Mouse (Mus musculus): ENCODE data around the gene Lrrk1.

Lrrk1 gene

GRCm38 (mm10) chr7:66296921-66297655, 91.1 kb downstream of the Lrrk1 start:
- DNase-seq: no peak

DNA sequence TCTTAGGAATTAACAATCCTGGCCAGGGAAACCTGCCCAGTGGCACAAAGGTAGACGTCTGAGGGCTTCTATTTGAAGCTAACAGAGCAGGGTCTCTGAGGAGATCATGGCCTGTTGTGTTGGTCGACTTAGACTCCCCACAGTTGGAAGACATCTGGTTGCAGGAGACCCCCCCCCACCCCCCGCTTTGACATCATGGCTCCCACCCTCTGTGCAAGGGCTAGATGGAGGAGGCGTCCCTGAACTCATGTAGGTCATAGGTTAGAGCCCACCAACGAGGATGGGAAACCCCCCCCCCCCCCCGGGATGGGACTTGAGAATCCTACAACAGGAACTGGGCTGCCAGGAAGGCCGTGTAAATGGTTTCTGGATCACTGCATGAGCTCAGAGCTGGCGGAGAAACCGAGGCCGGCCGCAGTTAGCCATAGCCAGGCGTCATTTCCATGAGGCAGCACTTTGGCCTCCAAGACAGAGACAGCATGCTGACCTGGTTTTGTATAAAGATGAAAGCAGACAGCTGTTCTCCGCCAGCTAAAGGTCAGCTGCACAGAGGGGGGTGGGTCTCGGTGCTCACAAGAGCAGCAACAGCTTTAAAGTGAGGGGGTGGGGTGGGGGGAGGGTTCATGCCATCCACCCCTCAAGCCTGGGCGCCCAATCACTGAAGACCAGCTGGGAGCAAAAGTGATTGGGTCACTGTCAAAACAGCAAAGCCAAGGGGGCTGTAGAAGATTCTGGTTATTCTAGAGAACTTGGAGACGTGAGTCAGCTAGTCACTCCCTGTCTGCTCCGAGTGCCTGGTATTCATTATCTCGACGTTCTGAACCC, 95.4 kb downstream of the Lrrk1 start:
- DNase-seq: no peak

- DNase-seq: no peak
Measured at GRCm38 (mm10) chr7:66292010-66292409, 96.1 kb downstream of the Lrrk1 start.

- no peak for DNase-seq
Measured at GRCm38 (mm10) chr7:66282984-66283612, 105.1 kb downstream of the Lrrk1 start.

- DNase-seq: no peak
Measured at GRCm38 (mm10) chr7:66282265-66282664, 105.9 kb downstream of the Lrrk1 start.

DNA sequence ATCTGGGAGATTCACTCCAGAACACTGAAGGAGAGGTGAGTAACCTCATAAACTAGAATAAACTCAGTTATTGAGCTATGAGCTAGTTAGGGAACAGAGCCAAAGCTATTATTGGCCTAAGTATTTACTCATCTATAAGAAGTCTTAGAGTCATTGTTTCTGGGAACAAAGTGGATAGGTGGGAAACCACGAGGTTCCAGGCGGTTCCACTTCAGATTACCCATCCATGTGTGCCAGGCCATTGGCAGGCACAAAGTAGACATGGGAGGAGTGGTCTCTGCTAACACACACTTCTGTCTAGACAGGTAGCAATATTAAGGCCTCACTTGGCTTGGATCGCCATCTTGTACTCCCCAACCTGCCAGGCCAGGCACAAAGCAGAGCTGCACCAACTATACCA, 110.1 kb downstream of the Lrrk1 start:
- DNase-seq: no peak

DNA sequence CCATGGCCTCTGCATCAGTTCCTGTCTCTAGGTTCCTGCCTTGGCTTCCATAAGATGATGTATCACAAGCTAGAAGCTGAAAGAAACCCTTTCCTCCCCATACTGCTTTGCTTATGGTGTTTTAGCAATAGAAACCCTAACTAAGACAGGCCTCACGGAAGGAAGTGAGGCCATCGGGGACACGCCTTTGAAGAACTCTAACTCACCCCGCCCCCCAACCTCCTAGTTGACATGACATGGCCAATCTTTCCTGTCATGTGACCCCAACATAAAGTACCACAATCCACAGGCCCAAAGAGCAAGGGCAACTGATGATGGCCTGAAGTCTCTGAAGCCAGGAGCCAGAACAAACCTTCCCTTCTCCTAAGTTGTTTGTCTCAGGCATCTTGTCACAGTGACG, 114.7 kb downstream of the Lrrk1 start:
- no peak for DNase-seq

GRCm38 (mm10) chr7:66271226-66271625, 116.9 kb downstream of the Lrrk1 start:
- DNase-seq: no peak

- DNase-seq: no peak
Measured at GRCm38 (mm10) chr7:66266942-66267850, 121.0 kb downstream of the Lrrk1 start.

DNA sequence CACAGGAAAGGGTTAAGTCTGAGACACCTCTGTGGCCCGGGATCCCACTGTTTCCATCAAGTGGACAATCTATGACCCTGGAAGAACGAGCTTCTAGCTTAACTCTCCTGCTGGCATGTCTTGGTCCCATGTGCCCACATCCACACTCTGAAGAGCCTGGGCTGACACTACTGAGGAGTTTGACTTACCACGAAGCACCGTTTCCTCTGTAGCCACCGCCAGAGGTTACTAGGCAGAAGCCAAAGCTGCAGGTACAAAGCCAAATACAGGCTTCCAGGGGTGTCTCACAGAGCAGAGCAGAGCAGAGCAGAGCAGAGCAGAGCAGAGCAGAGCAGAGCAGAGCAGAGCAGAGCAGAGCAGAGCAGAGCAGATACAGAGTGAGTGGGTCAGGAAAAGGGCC, 124.7 kb downstream of the Lrrk1 start:
- no peak for DNase-seq

- no peak for DNase-seq
Measured at GRCm38 (mm10) chr7:66262570-66263156, 125.5 kb downstream of the Lrrk1 start.

GRCm38 (mm10) chr7:66260763-66261390, 127.3 kb downstream of the Lrrk1 start:
- peak; percentile 72 to 81 for DNase-seq

GRCm38 (mm10) chr7:66260295-66260694, 127.9 kb downstream of the Lrrk1 start:
- peak; percentile 61 to 68 for DNase-seq

GRCm38 (mm10) chr7:66259436-66260206, 128.5 kb downstream of the Lrrk1 start:
- no peak for DNase-seq

DNA sequence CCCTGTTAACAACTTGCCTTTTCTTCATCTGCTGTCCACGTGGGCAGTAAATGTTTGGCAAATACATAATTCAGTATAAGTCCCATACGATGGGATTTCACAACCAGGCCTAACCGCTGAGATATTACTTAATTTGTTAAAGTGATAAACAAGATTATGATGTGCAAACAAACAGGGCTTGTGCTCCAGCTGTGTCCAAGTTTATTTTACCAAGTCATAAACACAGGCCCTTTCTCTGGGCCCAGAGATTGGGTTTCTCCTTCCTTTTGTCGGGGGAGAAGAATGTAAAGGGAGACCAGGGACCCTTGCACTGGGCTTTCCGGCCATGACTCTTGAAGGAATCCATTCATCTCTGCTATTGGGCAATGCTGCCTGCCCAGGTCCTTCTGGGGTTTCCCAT, 129.2 kb downstream of the Lrrk1 start:
- DNase-seq: no peak

DNA sequence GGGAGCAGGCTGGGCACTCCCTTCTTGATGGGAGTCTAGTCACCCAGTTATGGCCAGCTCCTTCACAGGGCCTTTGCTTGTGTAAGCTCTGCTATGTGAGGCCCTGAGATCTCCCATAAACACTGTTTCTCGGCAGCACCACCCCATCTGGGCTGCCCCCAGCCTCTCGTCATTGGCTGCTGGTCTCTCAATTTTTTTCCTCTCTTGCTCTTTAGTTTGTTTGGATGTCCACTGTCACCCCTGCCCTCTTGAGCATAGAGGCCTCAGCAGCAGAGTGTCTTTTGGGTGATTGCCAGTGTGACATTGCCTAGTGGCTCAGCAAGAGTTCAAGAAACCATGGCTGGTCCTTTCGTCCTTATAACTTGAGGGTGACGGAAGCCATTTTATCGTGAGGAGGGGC, 130.9 kb downstream of the Lrrk1 start:
- no peak for DNase-seq

- DNase-seq: no peak
Measured at GRCm38 (mm10) chr7:66256441-66256840, 131.7 kb downstream of the Lrrk1 start.

DNA sequence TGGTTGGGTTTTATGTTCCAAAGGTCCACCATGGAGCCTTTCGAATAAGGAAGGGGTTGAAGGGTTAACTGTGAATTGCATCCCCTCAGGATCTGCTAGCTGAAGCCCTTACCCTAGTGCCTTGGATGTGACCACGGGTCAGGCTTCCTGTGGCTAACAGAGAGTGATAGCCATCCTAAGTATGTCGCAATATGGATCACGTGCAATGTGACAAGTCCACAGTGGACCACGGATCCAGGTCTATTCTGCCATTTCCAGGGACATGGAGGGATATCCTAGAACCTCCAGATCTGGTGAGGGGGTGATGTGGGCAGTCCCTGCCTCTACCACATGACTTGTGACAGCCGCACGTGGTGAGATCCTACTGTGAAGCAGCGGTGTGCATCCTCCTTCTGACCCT, 133.2 kb downstream of the Lrrk1 start:
- DNase-seq: no peak

DNA sequence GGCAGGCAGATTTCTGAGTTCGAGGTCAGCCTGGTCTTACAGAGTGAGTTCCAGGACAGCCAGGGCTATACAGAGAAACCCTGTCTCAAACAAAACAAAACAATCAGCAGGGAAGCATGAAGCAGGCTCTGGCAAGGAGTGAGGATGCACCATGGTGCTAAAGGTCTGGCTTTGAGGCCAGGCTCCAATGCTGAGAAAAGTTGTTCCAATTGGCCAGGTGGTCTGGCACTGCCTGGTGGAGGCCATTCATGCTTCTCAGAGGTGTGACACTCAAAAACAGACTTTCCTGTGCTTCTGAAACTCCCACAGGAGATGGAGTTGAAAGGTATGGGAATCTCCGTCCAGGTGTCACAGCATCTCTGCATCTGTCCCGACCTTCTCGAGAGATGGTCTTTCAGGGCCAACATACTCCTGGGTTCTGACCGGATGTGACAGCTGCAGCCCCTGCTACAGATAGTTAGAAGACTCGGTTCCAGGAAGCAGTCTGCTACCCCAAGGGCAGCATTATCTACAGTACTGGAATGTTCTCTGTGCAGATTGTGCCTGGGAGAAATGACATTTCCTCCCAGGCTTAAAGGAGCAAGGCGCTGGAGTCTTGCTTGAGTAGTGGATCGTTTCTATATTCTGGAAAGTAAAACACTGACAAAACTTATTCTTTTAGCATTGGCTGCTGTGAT, 134.0 kb downstream of the Lrrk1 start:
- DNase-seq: peak; percentile 28 to 47

DNA sequence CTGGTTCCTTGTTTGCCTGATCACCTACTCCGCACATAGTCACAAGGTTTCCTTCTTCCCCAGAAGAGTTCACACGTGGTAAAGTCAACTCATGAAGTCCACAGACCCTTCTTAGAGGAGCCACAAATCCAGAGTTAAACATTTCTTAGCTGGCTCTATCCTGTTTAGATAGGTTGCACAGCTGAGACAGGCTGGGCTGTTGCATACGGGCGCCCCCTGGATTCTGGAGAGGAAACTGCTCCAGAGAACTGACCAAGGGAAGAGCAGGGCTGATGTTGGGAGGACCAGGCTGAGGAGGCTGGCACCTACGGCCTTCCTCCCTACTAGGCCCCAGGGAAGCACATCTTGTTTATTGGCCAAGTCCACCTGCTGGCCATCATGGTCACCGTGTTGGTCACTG, 138.1 kb downstream of the Lrrk1 start:
- DNase-seq: peak; percentile 73 to 81
